Comparison of ENCODE assay signal across 10 mouse cellular contexts in the genomic region with DNA sequence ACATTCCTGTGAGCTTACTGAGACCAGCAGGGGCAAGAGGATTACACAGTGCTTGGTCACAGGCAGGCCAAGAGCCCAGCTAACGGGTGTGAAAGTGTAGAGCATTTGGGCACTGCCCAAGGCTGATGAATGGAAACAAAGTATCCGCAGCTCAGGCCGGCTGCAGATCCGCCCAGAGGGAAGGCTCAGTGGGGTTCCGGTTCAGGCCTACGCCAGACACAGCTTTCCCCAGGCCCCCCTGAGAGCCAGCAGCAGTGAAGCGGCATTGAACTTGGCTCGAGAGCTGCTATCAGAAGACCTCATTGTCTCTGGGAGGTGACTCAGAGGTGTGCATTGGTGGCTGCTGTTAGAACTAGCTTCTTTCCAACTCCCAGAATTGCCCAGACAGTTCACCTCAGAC. TPM values are rescaled to one million over a fixed set of nuclear protein-coding genes. Genes with fewer than 3 reads are reported as not detected.
A peak's percentile ranks its signal among the peaks of the same experiment; 100 is the strongest.
DNase-seq lines count a peak whose midpoint lies in the region; ATAC-seq and TF ChIP-seq lines count a peak whose summit lies in the region.
"Had no signal": no experiment of that assay in that cellular context is flagged by ENCODE, and none has a peak within 500 bp of the region (broad histone marks: within the 10 kb centered on the region; RNA-seq: fewer than 3 reads in every experiment).

No protein-coding gene starts in this region.

- no peaks in the 10 kb centered on the region for H3K9me3 ChIP-seq in hindbrain, embryonic 10.5 days
- no peaks in the 10 kb centered on the region for H3K9me3 ChIP-seq in hindbrain, embryonic 11.5 days (ENCODE audit: control insufficient read depth, low read length)
- no peaks in the 10 kb centered on the region for H3K9me3 ChIP-seq in forebrain, embryonic 14.5 days (replicated peaks; ENCODE audit: control insufficient read depth, low read length)
- no peaks in the 10 kb centered on the region for H3K9me3 ChIP-seq in hindbrain, embryonic 13.5 days
- H3K9me3 ChIP-seq in neural tube, embryonic 13.5 days = no peaks in the 10 kb centered on the region
- H3K9me3 ChIP-seq: G1E; megakaryocyte, embryonic 14.5 days had no signal

- peaks cover 29% of the 10 kb centered on the region for H3K4me1 ChIP-seq in hindbrain, embryonic 10.5 days (replicated peaks)
- H3K4me1 ChIP-seq in hindbrain, embryonic 11.5 days (replicated peaks; ENCODE audit: control insufficient read depth, insufficient read depth, low read length) = no peaks in the 10 kb centered on the region; the same call in 1 of the 2 replicates
- H3K4me1 ChIP-seq in forebrain, embryonic 14.5 days (ENCODE audit: control insufficient read depth, insufficient read depth, low read length) = 0 out of 2 replicates have a peak, but pooled peaks cover 4% of the 10 kb centered on the region
- H3K4me1 ChIP-seq in hindbrain, embryonic 13.5 days (replicated peaks) = peaks cover 32% of the 10 kb centered on the region
- peaks cover 38% of the 10 kb centered on the region for H3K4me1 ChIP-seq in neural tube, embryonic 13.5 days (replicated peaks)

- peaks cover 45% of the 10 kb centered on the region for H3K27me3 ChIP-seq in hindbrain, embryonic 10.5 days (ENCODE audit: insufficient read depth, poor library complexity, severe bottlenecking)
- no peaks in the 10 kb centered on the region for H3K27me3 ChIP-seq in hindbrain, embryonic 11.5 days (ENCODE audit: control insufficient read depth, insufficient read depth, low read length)
- no peaks in the 10 kb centered on the region for H3K27me3 ChIP-seq in Patski
- no peaks in the 10 kb centered on the region for H3K27me3 ChIP-seq in forebrain, embryonic 14.5 days (replicated peaks; ENCODE audit: control insufficient read depth, insufficient read depth, low read length)
- no peaks in the 10 kb centered on the region for H3K27me3 ChIP-seq in hindbrain, embryonic 13.5 days
- H3K27me3 ChIP-seq in neural tube, embryonic 13.5 days = no peaks in the 10 kb centered on the region
- H3K27me3 ChIP-seq: megakaryocyte, embryonic 14.5 days had no signal

- no peak for DNase-seq in hindbrain, embryonic 10.5 days (ENCODE audit: low spot score)
- no peak for DNase-seq in hindbrain, embryonic 11.5 days (ENCODE audit: low spot score)
- DNase-seq in Patski (ENCODE audit: low read depth, low spot score) = peak; percentile 96
- peak; percentile 22 for DNase-seq in forebrain, embryonic 14.5 days (ENCODE audit: low spot score)
- DNase-seq in embryo, embryonic 10 days (ENCODE audit: low spot score) = no peak

- no peak for ATAC-seq in hindbrain, embryonic 11.5 days (ENCODE audit: low FRiP score)
- peak; percentile 94 for ATAC-seq in Patski
- ATAC-seq in forebrain, embryonic 14.5 days = no peak
- no peak for ATAC-seq in hindbrain, embryonic 13.5 days (ENCODE audit: low FRiP score)
- ATAC-seq in neural tube, embryonic 13.5 days (ENCODE audit: low read depth) = no peak
- no peak for ATAC-seq in monocyte, adult 5-6 weeks (replicated peaks; ENCODE audit: insufficient number of reproducible peaks, low FRiP score, low TSS enrichment, poor library complexity, severe bottlenecking)

- TF ChIP-seq CTCF in Patski (IDR thresholded peaks at IDR 0.05) = no peak

- POLR2A ChIA-PET in Patski (lab: Charles Lee) = interaction anchor here (1.0 to 1.1 kb wide), 2 partner anchors 19 to 78 kb away, joined by 3 read pairs; partner anchors contain the start of genes Higd2a and Nop16

- H3K4me3 ChIP-seq in hindbrain, embryonic 10.5 days = peak overlapping the region; percentile 11; the same call in 1 of the 2 replicates
- H3K4me3 ChIP-seq in hindbrain, embryonic 11.5 days (ENCODE audit: low read depth, low read length) = no peak overlapping the region
- no peak overlapping the region for H3K4me3 ChIP-seq in forebrain, embryonic 14.5 days (ENCODE audit: low read depth, low read length)
- peak overlapping the region; percentile 24 for H3K4me3 ChIP-seq in hindbrain, embryonic 13.5 days
- H3K4me3 ChIP-seq in neural tube, embryonic 13.5 days = peak overlapping the region; percentile 22
- H3K4me3 ChIP-seq: megakaryocyte, embryonic 14.5 days had no signal

- no peak overlapping the region; the same call in 1 of the 2 replicates for H3K9ac ChIP-seq in hindbrain, embryonic 11.5 days (ENCODE audit: low read depth, low read length)
- H3K9ac ChIP-seq in forebrain, embryonic 14.5 days (ENCODE audit: low read length) = peak overlapping the region; percentile 29; the same call in 1 of the 2 replicates
- H3K9ac ChIP-seq in hindbrain, embryonic 13.5 days = peak overlapping the region; percentile 67
- H3K9ac ChIP-seq in neural tube, embryonic 13.5 days = peak overlapping the region; percentile 62

- no peak overlapping the region for H3K27ac ChIP-seq in hindbrain, embryonic 10.5 days
- H3K27ac ChIP-seq in hindbrain, embryonic 11.5 days (ENCODE audit: low read depth, low read length) = no peak overlapping the region
- no peak overlapping the region for H3K27ac ChIP-seq in forebrain, embryonic 14.5 days (ENCODE audit: low read depth, low read length)
- peak overlapping the region; percentile 45; the same call in 1 of the 2 replicates for H3K27ac ChIP-seq in hindbrain, embryonic 13.5 days
- H3K27ac ChIP-seq in neural tube, embryonic 13.5 days (replicated peaks) = peak overlapping the region; percentile 35

- no peaks in the 10 kb centered on the region for H3K36me3 ChIP-seq in hindbrain, embryonic 10.5 days
- H3K36me3 ChIP-seq in hindbrain, embryonic 11.5 days (ENCODE audit: control insufficient read depth, insufficient read depth, low read length) = no peaks in the 10 kb centered on the region
- no peaks in the 10 kb centered on the region for H3K36me3 ChIP-seq in forebrain, embryonic 14.5 days (ENCODE audit: control insufficient read depth, insufficient read depth, low read length)
- H3K36me3 ChIP-seq in hindbrain, embryonic 13.5 days = peaks cover 33% of the 10 kb centered on the region
- H3K36me3 ChIP-seq in neural tube, embryonic 13.5 days = peaks cover 20% of the 10 kb centered on the region

- in situ Hi-C loops in Patski (cut with MboI; ENCODE audit: low pct_unique_long_range_greater_than_20kb) = no loop called here

- 12% methylated on average over 8 of the region's 8 CpGs for WGBS in hindbrain, embryonic 10.5 days
- 14% methylated on average over 8 of the region's 8 CpGs for WGBS in hindbrain, embryonic 11.5 days
- 10% methylated on average over 8 of the region's 8 CpGs for WGBS in forebrain, embryonic 14.5 days
- WGBS in hindbrain, embryonic 13.5 days = 10% methylated on average over 8 of the region's 8 CpGs
- WGBS in neural tube, embryonic 13.5 days = 5% methylated on average over 8 of the region's 8 CpGs

- H3K4me2 ChIP-seq in hindbrain, embryonic 11.5 days (replicated peaks; ENCODE audit: low read depth, low read length) = no peak overlapping the region
- H3K4me2 ChIP-seq in forebrain, embryonic 14.5 days (ENCODE audit: low read length) = peak overlapping the region; percentile 20
- peak overlapping the region; percentile 83 for H3K4me2 ChIP-seq in hindbrain, embryonic 13.5 days
- peak overlapping the region; percentile 67 for H3K4me2 ChIP-seq in neural tube, embryonic 13.5 days

- CTCF ChIA-PET in Patski (lab: Charles Lee) = interaction anchor here (1.0 to 1.9 kb wide), 4 partner anchors 9 to 93 kb away, joined by 3 to 10 read pairs (median 7); partner anchors contain the start of gene Faf2

RNA-seq across cellular contexts. Expression of gene Cltb, which starts 2.5 kb away (rescaled TPM):
- 21.4 and 35.4 TPM in 2 replicates for polyA plus RNA-seq in hindbrain, embryonic 10.5 days (2016; fragmentation: Nextera tagmentation; extraction: Ambion mirVana)
- polyA plus RNA-seq in hindbrain, embryonic 11.5 days (2014; fragmentation: Nextera tagmentation; extraction: Ambion mirVana) = 32.3 and 36.8 TPM in 2 replicates
- 33.9 TPM for polyA plus RNA-seq in Patski (2021)
- 84.4 and 107 TPM in 2 replicates for polyA plus RNA-seq in forebrain, embryonic 14.5 days (2014; fragmentation: Nextera tagmentation; extraction: Ambion mirVana)
- polyA plus RNA-seq in hindbrain, embryonic 13.5 days (2015; fragmentation: Nextera tagmentation; extraction: Ambion mirVana) = 132 and 135 TPM in 2 replicates
- 137 and 142 TPM in 2 replicates for polyA plus RNA-seq in neural tube, embryonic 13.5 days (2015; fragmentation: Nextera tagmentation; extraction: Ambion mirVana)
- 19.8 to 45.0 TPM (median 35.6 TPM) in 3 replicates for total RNA-seq in monocyte, adult 5-6 weeks (2017)

RNA-seq across cellular contexts. Expression of gene Faf2, which starts 12.9 kb away (rescaled TPM):
- polyA plus RNA-seq in hindbrain, embryonic 10.5 days (2016; fragmentation: Nextera tagmentation; extraction: Ambion mirVana) = 86.3 and 86.4 TPM in 2 replicates
- polyA plus RNA-seq in hindbrain, embryonic 11.5 days (2014; fragmentation: Nextera tagmentation; extraction: Ambion mirVana) = 94.5 and 116 TPM in 2 replicates
- 64.0 TPM for polyA plus RNA-seq in Patski (2021)
- 90.3 and 93.9 TPM in 2 replicates for polyA plus RNA-seq in forebrain, embryonic 14.5 days (2014; fragmentation: Nextera tagmentation; extraction: Ambion mirVana)
- polyA plus RNA-seq in hindbrain, embryonic 13.5 days (2015; fragmentation: Nextera tagmentation; extraction: Ambion mirVana) = 68.9 and 71.5 TPM in 2 replicates
- polyA plus RNA-seq in neural tube, embryonic 13.5 days (2015; fragmentation: Nextera tagmentation; extraction: Ambion mirVana) = 64.5 and 67.7 TPM in 2 replicates
- 33.8 to 63.9 TPM (median 38.3 TPM) in 3 replicates for total RNA-seq in monocyte, adult 5-6 weeks (2017)

RNA-seq across cellular contexts. Expression of gene Higd2a, which starts 18.7 kb away (rescaled TPM):
- polyA plus RNA-seq in hindbrain, embryonic 10.5 days (2016; fragmentation: Nextera tagmentation; extraction: Ambion mirVana) = 163 and 174 TPM in 2 replicates
- polyA plus RNA-seq in hindbrain, embryonic 11.5 days (2014; fragmentation: Nextera tagmentation; extraction: Ambion mirVana) = 166 and 167 TPM in 2 replicates
- polyA plus RNA-seq in Patski (2021) = 96.0 TPM
- polyA plus RNA-seq in forebrain, embryonic 14.5 days (2014; fragmentation: Nextera tagmentation; extraction: Ambion mirVana) = 213 and 245 TPM in 2 replicates
- 232 and 248 TPM in 2 replicates for polyA plus RNA-seq in hindbrain, embryonic 13.5 days (2015; fragmentation: Nextera tagmentation; extraction: Ambion mirVana)
- polyA plus RNA-seq in neural tube, embryonic 13.5 days (2015; fragmentation: Nextera tagmentation; extraction: Ambion mirVana) = 216 and 245 TPM in 2 replicates
- 22.4 to 36.2 TPM (median 28.0 TPM) in 3 replicates for total RNA-seq in monocyte, adult 5-6 weeks (2017)

RNA-seq across cellular contexts. Expression of gene Nop16, which starts 18.8 kb away (rescaled TPM):
- polyA plus RNA-seq in hindbrain, embryonic 10.5 days (2016; fragmentation: Nextera tagmentation; extraction: Ambion mirVana) = 80.8 and 101 TPM in 2 replicates
- polyA plus RNA-seq in hindbrain, embryonic 11.5 days (2014; fragmentation: Nextera tagmentation; extraction: Ambion mirVana) = 62.5 and 63.0 TPM in 2 replicates
- polyA plus RNA-seq in Patski (2021) = 38.0 TPM
- polyA plus RNA-seq in forebrain, embryonic 14.5 days (2014; fragmentation: Nextera tagmentation; extraction: Ambion mirVana) = 31.4 and 38.8 TPM in 2 replicates
- polyA plus RNA-seq in hindbrain, embryonic 13.5 days (2015; fragmentation: Nextera tagmentation; extraction: Ambion mirVana) = 53.0 and 53.1 TPM in 2 replicates
- polyA plus RNA-seq in neural tube, embryonic 13.5 days (2015; fragmentation: Nextera tagmentation; extraction: Ambion mirVana) = 56.0 and 67.5 TPM in 2 replicates
- total RNA-seq in monocyte, adult 5-6 weeks (2017) = 8.6 to 17.2 TPM (median 16.5 TPM) in 3 replicates

RNA-seq across cellular contexts. Expression of gene Arl10, which starts 33.9 kb away (rescaled TPM):
- polyA plus RNA-seq in hindbrain, embryonic 10.5 days (2016; fragmentation: Nextera tagmentation; extraction: Ambion mirVana) = 28.8 and 35.8 TPM in 2 replicates
- 28.4 and 39.1 TPM in 2 replicates for polyA plus RNA-seq in hindbrain, embryonic 11.5 days (2014; fragmentation: Nextera tagmentation; extraction: Ambion mirVana)
- 26.6 TPM for polyA plus RNA-seq in Patski (2021)
- polyA plus RNA-seq in forebrain, embryonic 14.5 days (2014; fragmentation: Nextera tagmentation; extraction: Ambion mirVana) = 57.4 and 72.5 TPM in 2 replicates
- 76.2 and 77.7 TPM in 2 replicates for polyA plus RNA-seq in hindbrain, embryonic 13.5 days (2015; fragmentation: Nextera tagmentation; extraction: Ambion mirVana)
- 65.8 and 67.0 TPM in 2 replicates for polyA plus RNA-seq in neural tube, embryonic 13.5 days (2015; fragmentation: Nextera tagmentation; extraction: Ambion mirVana)
- 8.7 to 27.2 TPM (median 9.5 TPM) in 3 replicates for total RNA-seq in monocyte, adult 5-6 weeks (2017)

Comparison
In these comparisons a context has a peak if more than half of its experiments do, and no peak if none do; other contexts are left out.
1. H3K27ac ChIP-seq: peak in hindbrain, embryonic 13.5 days (single experiment) and neural tube, embryonic 13.5 days (single experiment); none in hindbrain, embryonic 10.5 days (single experiment), hindbrain, embryonic 11.5 days (single experiment) and forebrain, embryonic 14.5 days (single experiment).
2. H3K4me3 ChIP-seq: peak in hindbrain, embryonic 10.5 days (single experiment), hindbrain, embryonic 13.5 days (single experiment) and neural tube, embryonic 13.5 days (single experiment); none in hindbrain, embryonic 11.5 days (single experiment) and forebrain, embryonic 14.5 days (single experiment).
3. DNase-seq: peak in Patski (single experiment) and forebrain, embryonic 14.5 days (single experiment); none in hindbrain, embryonic 10.5 days (single experiment), hindbrain, embryonic 11.5 days (single experiment) and embryo, embryonic 10 days (single experiment).